Mouse (Mus musculus) adrenal gland, postnatal 14 days (tissue): ENCODE data around the gene Ttc24. TPM values are rescaled to one million over a fixed set of nuclear protein-coding genes. Genes with fewer than 3 reads are reported as not detected.
A peak's percentile ranks its signal among the peaks of the same experiment; 100 is the strongest.

Experiments
- DNase-seq: peaks from one replicate; pipeline ENCODE4 v3.0.0; 2021; ENCODE audit warnings: mixed read lengths
- total RNA-seq: library from RNA; stranded (reverse); gene quantifications from 2 replicates; pipeline ENCODE4 v1.2.3, GENCODE M21; 2021

Ttc24 gene
- total RNA-seq, 1 experiment from 2014 or later: not detected

- DNase-seq: no peak
Observed at GRCm38 (mm10) chr3:88077441-88077840, 663 bp downstream of the Ttc24 start.

DNA sequence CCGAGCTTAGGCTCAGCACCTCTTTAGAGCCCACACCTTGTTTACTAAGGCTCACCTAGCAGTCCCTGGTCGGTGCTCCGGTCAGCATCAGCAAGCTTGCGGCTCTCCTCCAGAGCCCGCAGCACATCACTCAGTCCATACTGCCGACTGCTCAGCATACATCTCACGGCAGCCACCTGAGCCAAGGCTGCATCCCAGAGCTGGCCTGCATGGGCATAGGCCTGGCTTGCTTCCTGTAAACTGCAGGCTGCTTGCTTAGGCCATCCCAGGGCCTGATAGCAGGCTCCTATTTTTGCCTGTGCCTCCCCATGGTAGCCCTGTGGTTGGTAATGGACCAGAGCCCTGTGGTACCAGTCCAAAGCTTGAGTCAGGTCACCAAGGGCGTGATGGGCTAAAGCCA is 3.3 kb downstream of the Ttc24 start:
- DNase-seq: no peak

- no peak for DNase-seq
Observed at GRCm38 (mm10) chr3:88074351-88074750, 3.8 kb downstream of the Ttc24 start.

GRCm38 (mm10) chr3:88073631-88074030 is 4.5 kb downstream of the Ttc24 start:
- DNase-seq: no peak

DNA sequence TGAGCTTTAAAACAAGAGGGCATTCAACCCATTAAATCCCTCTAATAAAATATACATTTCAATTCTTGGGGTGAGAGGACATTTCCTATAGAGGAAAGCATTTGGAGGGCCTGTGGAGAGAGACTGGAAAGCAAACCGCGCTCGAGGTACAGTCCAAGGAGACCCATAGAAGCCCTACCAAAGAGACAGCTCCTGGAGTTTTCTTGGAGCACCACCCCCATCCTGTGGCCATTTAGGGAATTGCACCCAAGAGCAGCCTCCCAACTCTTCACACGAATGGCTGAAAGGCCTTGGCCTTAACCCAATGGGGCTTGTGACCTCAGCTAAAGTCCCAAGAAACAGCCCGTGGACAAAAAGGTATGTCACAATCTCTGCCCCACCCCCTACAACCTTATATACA is 6.3 kb downstream of the Ttc24 start:
- DNase-seq: peak; percentile 88

- peak; percentile 44 for DNase-seq
Observed at GRCm38 (mm10) chr3:88068386-88068785, 9.7 kb downstream of the Ttc24 start.

- peak; percentile 92 for DNase-seq
Observed at GRCm38 (mm10) chr3:88057902-88058696, 20.0 kb downstream of the Ttc24 start, which contains the start of gene Naxe. Gene Naxe, minus strand, starts transcription at chr3:88058495.

- no peak for DNase-seq
Observed at GRCm38 (mm10) chr3:88057030-88057429, 21.1 kb downstream of the Ttc24 start.

DNA sequence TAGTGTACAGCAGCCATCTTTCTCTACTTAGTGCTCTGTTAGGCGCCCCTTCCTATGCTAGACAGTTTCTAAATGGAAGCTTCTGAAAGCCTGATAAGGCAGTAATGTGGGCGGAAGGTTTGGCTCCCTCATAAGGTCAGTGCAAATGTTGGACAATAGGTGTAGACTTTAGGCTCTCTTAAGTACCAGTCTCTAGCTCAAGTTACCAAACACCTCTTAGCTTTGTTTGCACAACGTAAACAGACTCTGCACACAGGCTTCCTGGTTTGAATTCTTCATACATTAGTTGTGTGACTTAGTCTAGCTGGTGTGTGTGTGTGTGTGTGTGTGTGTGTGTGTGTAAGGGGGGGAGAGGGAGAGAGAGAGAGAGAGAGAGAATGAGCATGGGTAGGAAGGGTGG is 28.6 kb downstream of the Ttc24 start:
- no peak for DNase-seq

DNA sequence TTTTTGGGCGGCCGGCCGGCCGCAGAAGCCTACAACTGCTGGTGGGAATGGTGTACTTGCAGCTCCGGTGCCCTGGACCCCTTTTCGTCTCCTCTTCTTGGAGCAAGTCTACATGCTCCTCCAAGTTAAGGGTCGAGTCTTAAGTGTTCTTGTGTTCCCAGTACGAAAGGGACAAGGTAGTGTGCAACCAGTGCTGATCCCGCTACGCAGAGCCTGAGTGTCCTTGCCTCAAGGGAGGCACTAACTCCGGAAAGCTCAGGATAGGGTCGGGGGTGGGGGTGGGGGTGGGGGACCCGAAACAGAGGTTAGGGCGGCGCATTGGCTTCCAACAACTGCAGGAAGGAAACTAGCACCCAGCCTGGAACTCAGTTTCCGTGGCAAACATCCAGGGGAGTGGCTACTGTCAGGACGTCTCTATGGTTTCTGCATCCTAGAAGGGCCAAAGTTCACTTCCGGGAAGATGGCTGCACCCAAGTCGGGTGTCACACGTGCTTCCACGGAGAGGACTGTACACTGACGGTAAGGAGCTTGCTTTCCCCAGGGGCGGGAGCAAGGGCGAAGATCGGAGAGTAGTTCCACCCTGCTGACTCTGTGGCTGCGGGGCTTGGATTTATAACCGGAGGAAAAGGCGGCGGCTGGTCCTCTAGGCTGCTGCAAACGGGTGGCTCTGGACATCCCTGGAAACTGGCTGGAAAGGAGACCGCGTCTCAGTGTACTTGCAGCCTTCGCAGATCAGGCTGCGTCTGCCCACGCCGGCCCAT is 35.3 kb downstream of the Ttc24 start, which contains the start of gene Gpatch4:
Gene Gpatch4 (plus strand): TSS at position 448 of the 761 bp plus-strand sequence.
- DNase-seq: peak; percentile 92

DNA sequence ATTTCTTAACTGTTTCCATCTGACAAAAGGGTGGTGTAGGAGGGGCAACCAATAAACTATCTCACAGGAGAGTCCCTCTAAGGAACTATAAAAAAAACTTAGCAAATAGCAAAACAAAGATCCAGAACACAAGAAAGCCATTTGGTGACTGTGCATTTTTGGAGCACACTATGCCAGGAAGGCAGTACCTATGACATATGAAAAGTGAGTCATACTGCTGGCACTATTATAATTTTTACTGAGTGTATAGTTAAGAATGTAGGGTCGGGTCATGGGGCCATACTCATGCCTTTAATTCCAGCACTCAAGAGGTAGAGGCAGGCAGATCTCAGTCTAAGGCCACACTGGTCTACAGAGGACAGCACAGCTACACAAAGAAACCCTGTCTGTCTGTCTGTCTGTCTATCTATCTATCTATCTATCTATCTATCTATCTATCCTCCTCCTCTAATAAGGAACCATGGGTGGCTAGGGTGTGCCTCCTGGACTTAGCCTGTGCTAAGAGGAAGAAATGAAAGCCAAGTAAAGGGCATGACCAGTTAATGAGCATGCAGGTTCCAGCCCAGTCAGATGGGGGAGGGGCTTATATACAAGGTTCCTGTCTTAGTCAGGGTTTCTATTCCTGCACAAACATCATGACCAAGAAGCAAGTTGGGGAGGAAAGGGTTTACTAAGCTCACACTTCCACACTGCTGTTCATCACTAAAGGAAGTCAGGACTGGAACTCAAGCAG is 42.4 kb downstream of the Ttc24 start:
- no peak for DNase-seq

DNA sequence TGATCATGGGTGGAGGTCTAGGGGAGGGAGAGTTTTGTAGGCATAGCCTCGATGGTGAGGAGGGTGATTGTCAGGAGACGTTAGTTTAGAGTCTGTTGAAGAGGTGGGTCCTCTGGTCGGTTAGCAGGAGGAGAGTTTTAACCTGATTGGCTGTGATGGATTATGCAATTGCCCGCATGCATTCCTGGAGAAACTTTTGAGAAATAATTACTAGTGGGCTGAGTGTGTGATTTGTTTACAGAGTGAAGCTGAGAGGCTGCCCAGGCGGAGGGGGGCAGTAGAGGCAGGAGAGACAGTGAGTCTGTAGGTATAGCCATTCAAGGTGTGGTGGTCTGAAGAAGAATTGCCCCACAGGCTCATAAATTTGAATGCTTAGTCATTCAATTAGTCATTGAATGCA is 44.6 kb downstream of the Ttc24 start:
- DNase-seq: no peak

GRCm38 (mm10) chr3:88030608-88031395 is 47.3 kb downstream of the Ttc24 start:
- peak; percentile 77 for DNase-seq

DNA sequence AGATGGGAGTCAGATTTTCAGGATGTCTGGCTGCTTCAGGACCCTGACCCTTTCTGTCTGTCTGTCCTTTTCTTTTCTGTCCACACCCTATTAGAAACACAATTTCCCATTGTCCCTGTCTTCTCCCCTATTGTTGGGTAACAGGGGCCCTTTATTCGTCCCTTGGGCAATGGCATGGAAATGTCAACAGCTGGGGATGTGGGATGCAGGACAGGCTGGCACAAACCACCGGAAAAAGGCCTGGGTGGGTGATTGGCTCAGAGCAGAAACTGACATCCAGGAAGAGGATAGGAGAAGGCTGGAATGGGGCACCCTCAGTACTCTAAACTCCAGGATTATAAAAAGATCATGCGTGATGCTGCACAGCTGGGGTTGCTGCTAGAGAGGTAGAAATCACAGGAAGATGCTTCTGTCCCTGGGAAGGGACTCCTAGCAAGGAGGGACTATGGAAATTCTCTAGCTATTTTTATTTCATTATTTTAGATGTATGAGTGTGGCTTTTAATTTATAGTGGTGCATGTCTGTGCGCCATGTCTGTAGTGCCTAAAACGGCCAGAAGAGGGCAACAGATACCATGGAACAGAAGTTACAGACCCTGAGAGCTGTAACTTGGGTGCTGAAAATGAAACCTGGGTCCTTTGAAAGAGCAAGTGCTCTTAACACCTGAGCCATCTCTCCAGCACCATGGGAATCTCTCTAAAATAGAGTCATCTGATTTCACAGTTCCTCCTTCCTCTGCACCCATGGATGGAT is 50.5 kb downstream of the Ttc24 start, which contains the start of gene Hapln2:
Gene Hapln2 (minus strand): TSS at position 150 of the 753 bp plus-strand sequence.
- DNase-seq: peak; percentile 26

DNA sequence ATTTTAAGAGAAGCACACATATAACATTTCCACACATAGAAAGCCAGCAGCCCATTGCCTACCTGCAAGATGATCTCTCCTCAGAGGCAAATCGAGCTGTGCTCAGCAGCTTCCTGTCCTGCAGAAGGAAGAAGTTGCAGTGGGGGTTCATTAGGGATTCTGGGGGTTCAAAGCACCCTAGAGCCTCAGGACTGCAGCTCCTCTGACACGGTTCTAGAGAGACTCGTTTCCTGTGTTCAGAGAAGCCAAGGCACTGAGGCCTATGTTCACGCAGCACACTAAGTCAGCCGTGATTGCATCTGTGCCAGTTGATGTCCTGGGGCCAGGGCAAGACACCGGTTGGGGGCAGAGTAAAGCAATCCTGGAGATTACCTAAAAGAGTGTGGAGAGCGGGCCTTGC is 51.3 kb downstream of the Ttc24 start:
- DNase-seq: no peak

DNA sequence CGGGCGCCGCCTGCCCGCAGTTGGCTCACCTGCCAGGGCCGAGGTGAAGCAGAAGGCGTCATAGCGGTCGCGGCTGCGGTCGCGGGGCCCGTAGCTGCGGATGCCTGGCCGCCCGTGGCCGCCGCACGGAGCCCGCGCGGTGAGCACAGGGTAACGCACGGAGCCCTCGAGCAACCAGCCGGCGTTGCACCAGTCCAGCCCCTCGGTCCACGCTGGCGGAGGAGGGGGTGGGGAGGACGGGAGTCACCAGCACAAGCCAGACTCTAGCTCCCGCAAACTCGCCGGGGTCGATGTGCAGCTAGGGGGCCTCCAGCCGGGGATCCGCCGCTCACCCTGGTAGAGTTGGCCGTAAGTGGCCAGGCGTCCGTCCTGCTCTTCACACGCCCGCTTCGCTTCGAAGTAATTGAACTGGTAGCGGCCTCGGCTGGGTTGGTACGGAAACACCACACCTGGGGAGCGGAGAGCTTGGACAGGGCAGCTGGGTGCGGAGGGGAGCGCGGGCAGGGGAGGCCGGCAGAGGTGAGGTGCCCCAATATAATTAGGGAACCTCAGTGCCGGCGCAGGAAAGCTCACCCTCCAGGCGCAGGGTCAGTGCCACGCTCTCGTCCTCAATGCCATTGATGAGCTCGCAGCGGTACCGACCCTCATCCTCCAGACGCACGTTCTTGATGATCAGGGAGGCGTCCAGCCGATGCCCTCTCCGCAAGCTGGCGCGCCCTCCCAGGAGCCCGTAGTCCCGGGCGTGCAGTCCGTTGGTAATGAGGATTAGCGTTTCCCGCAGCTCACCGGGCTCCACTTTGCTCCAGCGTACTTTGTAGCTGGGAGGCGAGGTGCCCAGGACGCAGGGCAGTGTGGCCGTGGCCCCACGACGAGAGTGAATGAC is 54.7 kb downstream of the Ttc24 start:
- peak; percentile 18 for DNase-seq

GRCm38 (mm10) chr3:88022322-88023191 is 55.5 kb downstream of the Ttc24 start:
- DNase-seq: peak; percentile 96
